ENCODE assay signal across 21 mouse cellular contexts in genomic region chr3:109446903-109447302, GRCm38 (mm10).
DNase-seq lines count a peak whose midpoint lies in the region; ATAC-seq and TF ChIP-seq lines count a peak whose summit lies in the region.
"Had no signal": no experiment of that assay in that cellular context is flagged by ENCODE, and none has a peak within 500 bp of the region (broad histone marks: within the 10 kb centered on the region; RNA-seq: fewer than 3 reads in every experiment).

No protein-coding gene starts in this region.

- TF ChIP-seq EP300 in lung, postnatal 0 days (IDR thresholded peaks at IDR 0.05): no peak

- H3K9me3 ChIP-seq in lung, postnatal 0 days (ENCODE audit: low read length): no peaks in the 10 kb centered on the region
- H3K9me3 ChIP-seq in kidney, embryonic 16.5 days (ENCODE audit: low read length): no peaks in the 10 kb centered on the region
- H3K9me3 ChIP-seq: embryonic facial prominence, embryonic 12.5 days; forebrain, embryonic 10.5 days; forebrain, embryonic 12.5 days had no signal

- no peaks in the 10 kb centered on the region for H3K27me3 ChIP-seq in lung, postnatal 0 days (replicated peaks; ENCODE audit: insufficient read depth, low read length)
- H3K27me3 ChIP-seq in kidney, embryonic 16.5 days (ENCODE audit: insufficient read depth, low read length): no peaks in the 10 kb centered on the region
- H3K27me3 ChIP-seq: embryonic facial prominence, embryonic 12.5 days; forebrain, embryonic 12.5 days had no signal

- no peak overlapping the region for H3K4me2 ChIP-seq in lung, postnatal 0 days (replicated peaks; ENCODE audit: low read depth, low read length)
- no peak overlapping the region for H3K4me2 ChIP-seq in kidney, embryonic 16.5 days (replicated peaks; ENCODE audit: low read depth, low read length)
- H3K4me2 ChIP-seq: embryonic facial prominence, embryonic 12.5 days; forebrain, embryonic 12.5 days had no signal

- H3K4me3 ChIP-seq in bone marrow macrophage, adult 2 months (ENCODE audit: insufficient read depth, low read length): no peak overlapping the region
- no peak overlapping the region for H3K4me3 ChIP-seq in lung, postnatal 0 days (ENCODE audit: low read depth, low read length)
- H3K4me3 ChIP-seq in kidney, embryonic 16.5 days (ENCODE audit: low read length): no peak overlapping the region
- H3K4me3 ChIP-seq: embryonic facial prominence, embryonic 12.5 days; erythroblast, embryonic 14.5 days; forebrain, embryonic 10.5 days; forebrain, embryonic 12.5 days had no signal

- peak; percentile 38 for ATAC-seq in granulocyte monocyte progenitor cell, adult 5-6 weeks (replicated peaks; ENCODE audit: poor library complexity, severe bottlenecking)
- peak; percentile 52 for ATAC-seq in megakaryocyte, adult 5-6 weeks (ENCODE audit: poor library complexity, severe bottlenecking)
- ATAC-seq in lung, postnatal 0 days: no peak
- ATAC-seq in kidney, embryonic 16.5 days (ENCODE audit: low FRiP score, low TSS enrichment): no peak
- ATAC-seq: forebrain, embryonic 14.5 days; forebrain, embryonic 16.5 days had no signal

- H3K4me1 ChIP-seq in bone marrow macrophage, adult 2 months (ENCODE audit: control insufficient read depth, insufficient read depth, low read length): peaks cover 32% of the 10 kb centered on the region
- no peaks in the 10 kb centered on the region for H3K4me1 ChIP-seq in lung, postnatal 0 days (ENCODE audit: insufficient read depth, low read depth, low read length)
- H3K4me1 ChIP-seq in kidney, embryonic 16.5 days (ENCODE audit: insufficient read depth, low read length): no peaks in the 10 kb centered on the region
- H3K4me1 ChIP-seq: forebrain, embryonic 10.5 days; forebrain, embryonic 12.5 days had no signal

- no peaks in the 10 kb centered on the region for H3K36me3 ChIP-seq in lung, postnatal 0 days (ENCODE audit: insufficient read depth, low read length)
- no peaks in the 10 kb centered on the region for H3K36me3 ChIP-seq in kidney, embryonic 16.5 days (ENCODE audit: insufficient read depth, low read length)
- H3K36me3 ChIP-seq: embryonic facial prominence, embryonic 12.5 days; forebrain, embryonic 10.5 days; forebrain, embryonic 12.5 days had no signal

- 51% methylated on average over 4 of the region's 4 CpGs for WGBS in lung, postnatal 0 days
- WGBS in kidney, embryonic 16.5 days: 42% methylated on average over 4 of the region's 4 CpGs

- DNase-seq in lung, postnatal 0 days (ENCODE audit: low spot score): no peak
- no peak for DNase-seq in embryo, embryonic 10 days (ENCODE audit: low spot score)
- DNase-seq: adrenal gland, adult 2 months; adrenal gland, postnatal 10 days; adrenal gland, postnatal 25 days; cerebellum, adult 11-12 months; cerebellum, adult 2 months; cerebellum, adult 9-10 months; cerebellum, postnatal 10 days; cerebellum, postnatal 25 days; embryo, embryonic 11 days had no signal

- H3K27ac ChIP-seq in bone marrow macrophage, adult 2 months (ENCODE audit: insufficient read depth, low read depth, low read length): peak overlapping the region; percentile 93
- H3K27ac ChIP-seq in lung, postnatal 0 days (ENCODE audit: low read length): no peak overlapping the region
- no peak overlapping the region for H3K27ac ChIP-seq in kidney, embryonic 16.5 days (ENCODE audit: low read length)
- H3K27ac ChIP-seq: embryonic facial prominence, embryonic 12.5 days; forebrain, embryonic 10.5 days; forebrain, embryonic 12.5 days had no signal

- TF ChIP-seq POLR2A in bone marrow macrophage, adult 2 months (IDR thresholded peaks at IDR 0.05; ENCODE audit: borderline replicate concordance, low read depth, low read length): no peak

- TF ChIP-seq CTCF in bone marrow macrophage, adult 2 months (IDR thresholded peaks at IDR 0.05; ENCODE audit: low read depth, low read length): no peak
- no peak for TF ChIP-seq CTCF in lung, postnatal 0 days (IDR thresholded peaks at IDR 0.05)

- no peak overlapping the region for H3K9ac ChIP-seq in lung, postnatal 0 days (replicated peaks; ENCODE audit: low read depth)
- H3K9ac ChIP-seq in kidney, embryonic 16.5 days (replicated peaks; ENCODE audit: low read length): no peak overlapping the region
- H3K9ac ChIP-seq: embryonic facial prominence, embryonic 12.5 days; forebrain, embryonic 12.5 days had no signal

Comparison
In these comparisons a context has a peak if more than half of its experiments do, and no peak if none do; other contexts are left out.
1. ATAC-seq: peak in granulocyte monocyte progenitor cell, adult 5-6 weeks (single experiment) and megakaryocyte, adult 5-6 weeks (single experiment); none in lung, postnatal 0 days (single experiment) and kidney, embryonic 16.5 days (single experiment).